Mouse (Mus musculus) neural tube, embryonic 11.5 days (tissue): ENCODE data around the gene Prl2c3. TPM values are rescaled to one million over a fixed set of nuclear protein-coding genes. Genes with fewer than 3 reads are reported as not detected.
"Not testable (repeated sequence)": the region's sequence is repeated elsewhere in the genome, so short reads cannot be mapped to it uniquely, and the experiment has no call there.

Experiments used
- ATAC-seq: fragments of 200-750 bp; cut with Nextera tagmentation; 2 replicates; pipeline ENCODE4 v1.8.0; 2017; ENCODE audit warnings: moderate number of reproducible peaks, mild to moderate bottlenecking, moderate TSS enrichment, moderate library complexity; ENCODE audit not compliant: insufficient read depth, low FRiP score, low TSS enrichment
- DNase-seq: peaks from one replicate; pipeline ENCODE4 v3.0.0-alpha.2; 2015; ENCODE audit warnings: low spot score
- H3K27ac ChIP-seq: fragments of 300-500 bp; sonication (generic); 2 replicates; pipeline ENCODE4 v1.5.1; 2014; ENCODE audit warnings: low read depth, mild to moderate bottlenecking, low read length
- H3K27me3 ChIP-seq: fragments of 300-500 bp; sonication (generic); 2 replicates; pipeline ENCODE4 v1.6.1; 2014; ENCODE audit warnings: mild to moderate bottlenecking, low read length, mixed read lengths; ENCODE audit not compliant: control insufficient read depth, insufficient read depth
- H3K36me3 ChIP-seq: fragments of 300-500 bp; sonication (generic); 2 replicates; pipeline ENCODE4 v1.6.1; 2014; ENCODE audit warnings: mild to moderate bottlenecking, low read length, moderate library complexity, mixed read lengths; ENCODE audit not compliant: control insufficient read depth, insufficient read depth
- H3K4me1 ChIP-seq: fragments of 300-500 bp; sonication (generic); 2 replicates; pipeline ENCODE4 v1.6.1; 2014; ENCODE audit warnings: low read length, mixed read lengths; ENCODE audit not compliant: control insufficient read depth, insufficient read depth
- H3K4me2 ChIP-seq: fragments of 300-500 bp; sonication (generic); 2 replicates; pipeline ENCODE4 v1.6.1; 2014; ENCODE audit warnings: low read depth, mild to moderate bottlenecking, moderate library complexity
- H3K4me3 ChIP-seq: fragments of 300-500 bp; sonication (generic); 2 replicates; pipeline ENCODE4 v1.5.1; 2014; ENCODE audit warnings: low read depth, low read length
- H3K9ac ChIP-seq: fragments of 300-500 bp; sonication (generic); 2 replicates; pipeline ENCODE4 v1.6.1; 2014; ENCODE audit warnings: mild to moderate bottlenecking, low read length
- H3K9me3 ChIP-seq: fragments of 300-500 bp; sonication (generic); 2 replicates; pipeline ENCODE4 v1.6.1; 2016; ENCODE audit warnings: low read length; ENCODE audit not compliant: control insufficient read depth
- WGBS: fragments of 180-500 bp; shearing (Covaris S2); extraction: QIAGEN DNeasy Blood & Tissue Kit; methylation state at CpG from one replicate; pipeline ENCODE4 v1.1.7; 2014; 5-methylcytosine and 5-hydroxymethylcytosine counted together
- polyA plus RNA-seq: library from polyadenylated mRNA; unstranded; fragments of >200 nt; fragmentation: Nextera tagmentation; extraction: Ambion mirVana; gene quantifications from 2 replicates; pipeline ENCODE4 v1.2.1, GENCODE M21; 2014

Prl2c3 gene
- not detected in 2 replicates for polyA plus RNA-seq

DNA sequence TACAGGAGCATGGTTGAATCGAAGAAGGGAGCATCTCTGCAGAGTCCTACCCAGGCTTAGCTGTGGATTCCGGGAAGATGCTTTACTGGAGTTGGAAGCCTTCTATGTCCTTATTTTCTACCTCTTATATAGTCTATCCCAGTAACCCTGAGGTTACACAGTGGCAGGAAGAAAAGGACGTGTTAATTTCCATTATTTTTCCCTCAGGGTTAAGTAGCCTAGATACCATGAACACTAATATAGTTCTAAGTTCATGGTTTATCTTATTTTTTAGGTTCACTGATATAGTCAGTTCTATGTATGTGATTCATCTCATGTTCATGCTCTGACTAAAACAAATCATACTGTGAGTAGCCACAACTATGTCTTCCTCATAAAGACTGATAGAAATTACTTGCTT is at the start of gene Prl2c3:
TSS of gene Prl2c3 (minus strand) at position 101 of the 400 bp plus-strand sequence.
- not testable (repeated sequence) for DNase-seq
- WGBS = 74% methylated on average over 3 of the region's 3 CpGs

DNA sequence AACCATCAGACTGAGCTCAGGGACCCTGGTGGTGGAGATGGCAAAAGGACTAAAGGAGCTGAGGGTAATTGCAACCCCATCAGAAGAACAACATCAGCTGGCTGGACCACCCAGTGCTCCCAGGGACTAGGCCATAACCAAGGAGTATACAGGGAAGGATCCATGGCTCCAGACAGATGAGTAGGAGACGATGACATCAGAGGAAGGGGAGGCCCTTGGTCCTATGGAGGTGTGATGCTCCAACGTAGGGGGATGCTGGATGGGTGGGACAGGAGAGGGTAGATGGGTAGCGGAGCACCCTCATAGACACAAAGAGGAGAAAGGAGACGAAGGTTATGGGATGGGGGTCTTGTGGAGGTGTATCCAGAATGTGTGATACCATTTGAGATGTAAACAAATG is 48.4 kb upstream of the Prl2c3 start:
- peaks cover 12% of the 10 kb centered on the region for H3K9me3 ChIP-seq

More for the DNA sequence above, at the start of gene Prl2c3:
- H3K4me2 ChIP-seq, H3K9ac ChIP-seq, H3K4me1 ChIP-seq, H3K4me3 ChIP-seq, ATAC-seq, H3K27me3 ChIP-seq, H3K27ac ChIP-seq, H3K9me3 ChIP-seq, H3K36me3 ChIP-seq: not testable (repeated sequence)

DNA sequence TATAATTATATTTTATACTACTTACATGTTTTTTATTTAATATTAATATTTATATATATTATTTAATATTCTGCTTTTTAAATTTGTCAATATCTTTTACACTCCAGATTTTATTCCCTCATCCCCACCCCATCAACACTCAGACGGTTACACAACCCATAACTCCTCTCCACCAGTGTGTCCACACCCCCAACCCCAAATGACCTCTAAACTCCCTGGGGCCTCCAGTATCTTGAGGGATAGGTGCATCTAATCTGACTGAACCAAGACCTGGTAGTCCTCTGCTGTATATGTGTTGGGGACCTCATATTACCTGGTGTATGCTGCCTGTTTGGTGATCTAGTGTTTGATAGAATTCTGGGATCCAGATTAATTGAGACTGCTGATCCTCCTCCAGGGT is 44.8 kb upstream of the Prl2c3 start:
- 89% methylated on average over 1 of the region's 1 CpGs for WGBS
- DNase-seq, H3K27me3 ChIP-seq, H3K4me1 ChIP-seq, H3K9ac ChIP-seq, ATAC-seq, H3K4me3 ChIP-seq, H3K36me3 ChIP-seq, H3K4me2 ChIP-seq, H3K27ac ChIP-seq: not testable (repeated sequence)
- H3K9me3 ChIP-seq = peaks cover 11% of the 10 kb centered on the region

More for the DNA sequence above, 48.4 kb upstream of the Prl2c3 start:
- WGBS = 86% methylated on average over 4 of the region's 4 CpGs
- H3K4me3 ChIP-seq, H3K4me2 ChIP-seq, H3K4me1 ChIP-seq, DNase-seq, H3K36me3 ChIP-seq, ATAC-seq, H3K9ac ChIP-seq, H3K27me3 ChIP-seq, H3K27ac ChIP-seq: not testable (repeated sequence)

DNA sequence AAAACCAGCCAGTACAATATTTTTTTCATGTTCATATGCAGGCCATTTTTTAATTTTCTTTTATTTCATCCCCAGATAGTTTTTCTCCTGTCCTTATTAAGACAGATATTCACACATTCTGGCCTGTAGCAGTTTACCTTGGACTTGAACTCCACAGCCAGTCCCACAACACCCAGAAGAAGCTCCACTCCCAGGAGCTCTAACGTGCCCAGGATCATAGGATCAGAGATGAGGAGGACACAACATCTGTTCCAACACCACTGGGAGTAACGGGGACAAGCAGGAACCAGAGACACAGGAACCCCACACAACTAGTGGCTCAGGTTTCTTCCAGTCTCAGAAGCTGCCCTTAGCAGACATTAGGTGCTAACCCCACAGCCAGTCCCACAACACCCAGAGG is 37.7 kb upstream of the Prl2c3 start:
- WGBS = 74% methylated on average over 2 of the region's 2 CpGs
- not testable (repeated sequence) for ATAC-seq, H3K4me2 ChIP-seq

DNA sequence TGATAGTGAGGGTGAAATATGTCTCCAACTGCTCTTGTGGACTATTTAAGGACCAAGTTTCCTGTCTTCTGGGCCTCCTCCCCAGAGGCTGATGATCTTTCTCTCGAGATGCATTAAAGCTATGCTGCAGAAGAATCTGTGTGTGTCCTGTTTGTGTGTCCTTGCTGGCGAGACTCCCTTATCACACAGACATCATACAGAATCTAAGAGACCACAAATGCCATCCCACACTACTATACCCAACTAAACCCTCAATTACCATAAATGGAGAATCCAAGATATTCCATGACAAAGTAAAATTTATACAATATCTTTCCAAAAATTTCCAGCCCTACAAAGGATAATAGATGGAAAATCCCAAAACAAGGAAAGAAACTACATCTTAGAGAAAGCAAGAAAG is 31.9 kb upstream of the Prl2c3 start:
- H3K27ac ChIP-seq = no peak overlapping the region
- WGBS = 78% methylated on average over 2 of the region's 2 CpGs
- H3K4me1 ChIP-seq = no peaks in the 10 kb centered on the region
- H3K36me3 ChIP-seq = peaks cover 3% of the 10 kb centered on the region
- DNase-seq (no peak), ATAC-seq (0 out of 2 replicates have a peak, but pooled peaks have one; percentile 31)
- H3K27me3 ChIP-seq = no peaks in the 10 kb centered on the region
- peaks cover 16% of the 10 kb centered on the region for H3K9me3 ChIP-seq
- no peak overlapping the region for H3K4me3 ChIP-seq
- H3K4me2 ChIP-seq = no peak overlapping the region
- H3K9ac ChIP-seq = no peak overlapping the region

More for the DNA sequence above, 37.7 kb upstream of the Prl2c3 start:
- H3K36me3 ChIP-seq, H3K9ac ChIP-seq, H3K9me3 ChIP-seq, H3K27me3 ChIP-seq, H3K4me1 ChIP-seq, H3K27ac ChIP-seq, DNase-seq, H3K4me3 ChIP-seq: not testable (repeated sequence)

DNA sequence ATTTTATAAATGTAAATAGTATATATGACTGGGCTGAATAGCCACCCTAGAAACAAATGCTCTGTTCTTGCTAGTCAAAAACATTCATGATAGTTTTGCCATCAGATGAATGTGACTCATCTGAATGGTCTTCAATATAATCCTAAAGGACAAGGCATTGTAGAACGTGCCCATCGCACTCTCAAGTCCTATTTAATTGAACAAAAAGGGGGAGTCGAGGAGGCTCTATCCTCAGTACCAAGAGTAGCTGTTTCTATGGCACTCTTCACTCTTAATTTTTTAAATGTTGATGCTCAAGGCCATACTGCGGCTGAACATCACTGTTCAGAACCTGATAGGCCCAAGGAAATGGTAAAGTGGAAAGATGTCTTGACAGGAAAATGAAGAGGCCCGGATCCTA is 29.2 kb upstream of the Prl2c3 start:
- WGBS = 85% methylated on average over 5 of the region's 5 CpGs
- Histone ChIP-seq H3K27ac (no peak overlapping the region), H3K4me3 (no peak overlapping the region), H3K9ac (no peak overlapping the region), H3K9me3 (peaks cover 22% of the 10 kb centered on the region), H3K4me2 (no peak overlapping the region), H3K36me3 (peaks cover 3% of the 10 kb centered on the region), H3K4me1 (no peaks in the 10 kb centered on the region), H3K27me3 (no peaks in the 10 kb centered on the region)
- no peak for DNase-seq
- no peak for ATAC-seq

DNA sequence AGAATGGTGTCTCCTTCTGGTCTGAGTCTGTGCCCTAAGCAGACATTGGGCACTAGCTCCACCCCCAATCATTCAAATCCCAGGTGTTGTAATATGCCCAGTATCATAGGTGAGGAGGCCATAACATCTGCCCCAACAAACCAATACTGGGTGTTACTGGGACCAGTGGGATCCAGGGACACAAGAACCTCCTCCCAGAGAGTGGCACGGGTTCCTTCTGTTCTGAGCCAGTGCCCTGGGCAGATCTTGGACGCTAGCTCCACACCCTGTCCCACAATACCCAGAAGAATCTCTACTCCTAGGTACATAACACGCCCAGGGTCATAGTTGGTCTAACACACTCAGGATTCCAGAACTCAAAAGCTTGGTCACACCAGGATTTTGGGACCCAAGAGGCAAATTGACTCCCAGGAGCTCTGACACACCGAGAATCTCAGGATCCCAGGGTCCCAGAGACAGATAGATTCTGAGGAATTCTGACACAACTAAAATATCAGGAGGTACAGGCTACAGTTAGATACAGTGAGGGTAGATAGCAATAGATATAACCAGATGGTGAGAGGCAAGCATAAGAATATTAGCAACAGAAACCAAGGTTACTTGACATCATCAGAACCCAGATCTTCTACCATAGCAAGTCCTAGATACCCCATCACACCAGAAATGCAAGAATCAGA is 24.8 kb upstream of the Prl2c3 start:
- not testable (repeated sequence) for DNase-seq, H3K4me3 ChIP-seq, ATAC-seq, H3K27me3 ChIP-seq, H3K27ac ChIP-seq, H3K36me3 ChIP-seq, H3K9ac ChIP-seq, H3K4me1 ChIP-seq, H3K4me2 ChIP-seq
- WGBS = 76% methylated on average over 4 of the region's 4 CpGs
- H3K9me3 ChIP-seq = peaks cover 16% of the 10 kb centered on the region

DNA sequence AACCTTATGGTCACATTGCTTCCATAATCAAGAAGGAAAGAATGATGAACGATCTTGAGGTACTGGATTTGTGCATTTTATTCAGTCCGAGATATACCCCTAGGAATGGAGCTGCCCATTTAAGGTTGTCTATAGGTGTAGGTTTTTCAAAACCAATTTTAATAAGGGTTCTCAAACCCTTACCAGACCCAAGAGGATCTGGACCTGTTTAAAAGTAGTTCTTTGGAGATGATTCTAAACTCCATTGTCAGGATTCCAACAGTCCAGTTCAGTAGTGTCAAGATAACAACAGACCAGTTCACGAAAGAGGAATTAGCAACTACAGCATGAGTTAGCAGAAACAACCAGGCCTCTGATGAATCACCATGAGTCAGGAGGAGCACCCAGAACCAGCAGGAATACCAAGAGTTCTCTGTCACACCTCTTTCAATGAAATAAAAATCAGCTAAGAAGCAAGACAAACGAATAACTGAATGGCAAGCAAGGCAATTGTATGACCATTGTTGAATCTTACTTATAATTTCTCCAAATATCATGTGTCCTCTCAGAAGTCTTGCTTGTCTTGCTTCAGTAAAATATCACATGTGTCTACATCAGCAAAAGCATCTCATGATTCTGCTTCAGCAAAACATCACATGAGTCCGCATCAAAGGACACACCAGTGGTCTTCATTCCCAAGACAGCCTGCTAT is 14.0 kb upstream of the Prl2c3 start:
- H3K36me3 ChIP-seq, H3K4me3 ChIP-seq, DNase-seq, H3K9me3 ChIP-seq, H3K4me1 ChIP-seq, H3K4me2 ChIP-seq, H3K9ac ChIP-seq, H3K27me3 ChIP-seq, ATAC-seq, H3K27ac ChIP-seq: not testable (repeated sequence)
- 81% methylated on average over 5 of the region's 5 CpGs for WGBS

GRCm38 (mm10) chr13:12809591-12809990 is 9.7 kb upstream of the Prl2c3 start:
- 0 out of 2 replicates have a peak, but pooled peaks cover 7% of the 10 kb centered on the region for H3K9me3 ChIP-seq
- H3K4me2 ChIP-seq = no peak overlapping the region
- H3K27ac ChIP-seq = no peak overlapping the region
- H3K4me3 ChIP-seq = no peak overlapping the region
- DNase-seq (no peak), ATAC-seq (no peak)
- H3K36me3 ChIP-seq = no peaks in the 10 kb centered on the region
- WGBS = 65% methylated on average over 2 of the region's 2 CpGs
- H3K4me1 ChIP-seq = no peaks in the 10 kb centered on the region
- no peak overlapping the region for H3K9ac ChIP-seq
- no peaks in the 10 kb centered on the region for H3K27me3 ChIP-seq
